Mouse (Mus musculus): ENCODE results near the gene Krt80.

- no peak for TF ChIP-seq CTCF (IDR thresholded peaks at IDR 0.05; ENCODE audit: low read depth)
- no peak for TF ChIP-seq EP300 (optimal IDR thresholded peaks at IDR 0.05)
These were observed 36.8 kb downstream of the Krt80 start for GRCm38 (mm10) chr15:101333165-101333564.
